Mouse (Mus musculus) G1E (cell line): ENCODE measurements at regions not wholly inside any gene's neighbourhood (a gene's known extent, or its start where the extent isn't known, plus 50 kb on each side); places are given as distances from the start of the nearest gene placed in this dataset.

Experiments
- CTCF ChIP-seq: IDR thresholded peaks from 2 replicates; pipeline ENCODE4 v1.5.1; 2012; ENCODE audit warnings: low read depth, low read length, inconsistent platforms, mixed read lengths
- GATA1 ChIP-seq: IDR thresholded peaks from 2 replicates; pipeline ENCODE4 v1.6.1; 2012; ENCODE audit warnings: borderline replicate concordance, low read length, inconsistent platforms, mixed read lengths
- GATA2 ChIP-seq: IDR thresholded peaks from 2 replicates; pipeline ENCODE4 v1.6.1; 2012; ENCODE audit warnings: low read depth, low read length, inconsistent platforms, borderline replicate concordance
- POLR2AphosphoS5 ChIP-seq: IDR thresholded peaks from 2 replicates; pipeline ENCODE4 v1.6.1; 2012; ENCODE audit warnings: low read depth, low read length, inconsistent platforms; ENCODE audit not compliant: insufficient replicate concordance
- TAL1 ChIP-seq: conservative IDR thresholded peaks from 2 replicates; pipeline ENCODE4 v1.6.1; 2012; ENCODE audit warnings: low read depth, low read length, inconsistent platforms, mixed read lengths

DNA sequence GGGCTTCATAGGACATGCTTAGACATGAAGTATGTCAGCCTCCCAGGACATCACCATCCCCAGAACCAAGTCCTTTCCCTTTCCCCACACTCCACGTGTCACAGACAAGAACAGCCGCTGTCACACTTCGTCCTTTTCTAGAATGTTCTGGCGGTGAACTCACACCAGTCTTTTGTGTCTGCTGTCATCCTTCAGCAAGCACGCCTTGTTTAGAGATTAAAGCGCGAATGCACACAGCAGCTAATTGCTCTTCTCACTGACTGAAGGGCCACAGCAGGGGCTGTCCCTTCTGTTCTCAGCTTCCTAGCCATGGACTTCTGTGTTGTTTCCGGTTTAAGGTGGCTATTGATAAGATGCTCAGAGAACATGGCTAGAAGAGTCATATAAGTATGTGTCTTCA, 57.5 kb upstream of the 4930470P17Rik start:
- no peak for TF ChIP-seq CTCF
- no peak for TF ChIP-seq POLR2AphosphoS5
- no peak for TF ChIP-seq TAL1
- no peak for TF ChIP-seq GATA1
- no peak for TF ChIP-seq GATA2
